Mouse (Mus musculus): ENCODE measurements around the gene Mrnip. TPM values are rescaled to one million over a fixed set of nuclear protein-coding genes. Genes with fewer than 3 reads are reported as not detected.

Mrnip gene
- polyA plus RNA-seq, 1 experiment from 2014 or later = 35.1 TPM

DNA sequence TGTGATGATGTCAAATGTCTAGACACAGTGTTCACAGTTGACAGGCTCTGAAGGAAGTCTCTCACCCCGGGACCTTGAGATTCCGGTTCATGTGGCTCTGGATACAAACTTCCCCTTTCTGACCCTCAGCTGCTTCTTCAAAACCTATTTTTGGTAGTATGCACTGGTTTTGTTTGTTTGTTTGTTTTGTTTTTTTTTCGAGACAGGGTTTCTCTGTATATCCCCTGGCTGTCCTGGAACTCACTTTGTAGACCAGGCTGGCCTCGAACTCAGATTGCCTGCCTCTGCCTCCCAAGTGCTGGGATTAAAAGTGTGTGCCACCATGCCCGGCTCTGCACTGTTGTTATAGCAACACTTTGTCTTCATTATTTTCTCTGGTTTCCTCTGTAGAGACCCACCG is 69.7 kb downstream of the Mrnip start:
- ATAC-seq = no peak
- Histone ChIP-seq H3K9ac (replicated peaks) (no peak overlapping the region), H3K9me3 (no peaks in the 10 kb centered on the region), H3K4me1 (replicated peaks) (no peaks in the 10 kb centered on the region), H3K27ac (no peak overlapping the region), H3K4me3 (replicated peaks) (no peak overlapping the region), H3K27me3 (0 out of 2 replicates have a peak, but pooled peaks cover 6% of the 10 kb centered on the region), H3K36me3 (no peaks in the 10 kb centered on the region), H3K4me2 (replicated peaks) (no peak overlapping the region)
- WGBS = 77% methylated on average over 6 of the region's 6 CpGs

GRCm38 (mm10) chr11:50245269-50245668 is 71.0 kb downstream of the Mrnip start:
- no peaks in the 10 kb centered on the region for H3K36me3 ChIP-seq
- H3K4me1 ChIP-seq (replicated peaks) = no peaks in the 10 kb centered on the region
- ATAC-seq = no peak
- H3K9me3 ChIP-seq = no peaks in the 10 kb centered on the region
- 77% methylated on average over 5 of the region's 5 CpGs for WGBS
- no peak overlapping the region for H3K9ac ChIP-seq (replicated peaks)
- no peak overlapping the region for H3K4me3 ChIP-seq (replicated peaks)
- H3K27ac ChIP-seq = no peak overlapping the region
- no peaks in the 10 kb centered on the region for H3K27me3 ChIP-seq
- H3K4me2 ChIP-seq (replicated peaks) = no peak overlapping the region

DNA sequence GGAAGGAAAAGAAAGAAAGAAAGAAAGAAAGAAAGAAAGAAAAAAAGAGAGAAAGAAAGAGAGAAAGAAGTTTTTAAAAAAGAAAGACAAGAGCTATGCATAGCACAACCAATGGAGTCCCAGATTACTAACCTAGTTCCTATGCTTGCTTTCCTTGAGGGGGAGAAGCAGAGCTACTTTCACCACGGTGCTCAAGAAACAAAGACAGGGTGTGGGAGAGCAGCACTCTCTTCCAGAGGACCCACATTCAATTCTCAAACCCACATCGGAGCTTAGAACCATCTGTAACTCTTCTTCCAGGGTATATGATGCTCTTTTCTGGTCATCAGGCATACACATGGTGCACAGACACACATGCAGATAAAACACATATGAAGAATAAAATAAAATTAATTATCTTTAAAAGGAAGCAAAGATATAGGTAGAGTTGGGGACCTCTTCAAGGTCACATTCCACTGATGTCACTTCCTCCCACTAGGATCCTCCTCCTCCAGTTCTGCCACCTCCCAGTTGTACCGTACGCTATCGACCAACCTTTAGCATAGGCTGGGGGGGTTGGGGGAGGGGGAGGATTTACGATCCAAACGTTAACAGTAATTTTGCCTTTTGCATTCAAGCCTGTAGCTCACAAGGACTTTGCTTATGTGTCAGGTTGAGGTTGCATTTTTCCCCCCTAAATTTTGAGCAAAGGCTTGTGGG is 74.4 kb downstream of the Mrnip start:
- Histone ChIP-seq H3K9me3 (no peaks in the 10 kb centered on the region), H3K4me3 (replicated peaks) (no peak overlapping the region), H3K27me3 (no peaks in the 10 kb centered on the region), H3K4me1 (replicated peaks) (0 out of 2 replicates have a peak, but pooled peaks cover 3% of the 10 kb centered on the region), H3K9ac (replicated peaks) (no peak overlapping the region), H3K36me3 (no peaks in the 10 kb centered on the region), H3K4me2 (replicated peaks) (no peak overlapping the region), H3K27ac (no peak overlapping the region)
- WGBS = 86% methylated on average over 7 of the region's 7 CpGs
- no peak for ATAC-seq

Small RNA genes within 50 kb of the gene (microRNA-seq; reads per million reads assigned to microRNA genes)
- 0.62 reads per million for gene Mir6919

Other genes starting within 250 kb of the Mrnip start
- 57.9 and 59.0 TPM in 2 replicates for gene Rnf130, start 149.1 kb upstream of the Mrnip start, polyA plus RNA-seq (2015; fragmentation: Nextera tagmentation; extraction: Ambion mirVana)
- 36.8 and 39.9 TPM in 2 replicates for gene Tbc1d9b, start 43.0 kb upstream of the Mrnip start, polyA plus RNA-seq (2015; fragmentation: Nextera tagmentation; extraction: Ambion mirVana)
- gene Sqstm1, start 36.4 kb downstream of the Mrnip start, polyA plus RNA-seq (2015; fragmentation: Nextera tagmentation; extraction: Ambion mirVana) = 271 and 280 TPM in 2 replicates
- gene Mgat4b, start 36.4 kb downstream of the Mrnip start, polyA plus RNA-seq (2015; fragmentation: Nextera tagmentation; extraction: Ambion mirVana) = 18.0 and 30.1 TPM in 2 replicates
- gene Ltc4s, start 64.2 kb downstream of the Mrnip start, polyA plus RNA-seq (2015; fragmentation: Nextera tagmentation; extraction: Ambion mirVana) = 0.89 and 1.2 TPM in 2 replicates
- 4.6 and 4.7 TPM in 2 replicates for gene Maml1, start 117.9 kb downstream of the Mrnip start, polyA plus RNA-seq (2015; fragmentation: Nextera tagmentation; extraction: Ambion mirVana)
- 262 TPM in 2 replicates for gene Canx, start 151.2 kb downstream of the Mrnip start, polyA plus RNA-seq (2015; fragmentation: Nextera tagmentation; extraction: Ambion mirVana)
- 0.40 and 0.47 TPM in 2 replicates for gene Cby3, start 180.0 kb downstream of the Mrnip start, polyA plus RNA-seq (2015; fragmentation: Nextera tagmentation; extraction: Ambion mirVana)
- gene Hnrnph1, start 202.5 kb downstream of the Mrnip start, polyA plus RNA-seq (2015; fragmentation: Nextera tagmentation; extraction: Ambion mirVana) = 686 and 713 TPM in 2 replicates

All from midbrain, embryonic 13.5 days (tissue).